Mouse (Mus musculus): ENCODE results near the gene Crim1. TPM values are rescaled to one million over a fixed set of nuclear protein-coding genes. Genes with fewer than 3 reads are reported as not detected.
A peak's percentile ranks its signal among the peaks of the same experiment; 100 is the strongest.

Crim1 gene
- polyA plus RNA-seq, 1 experiment from 2014 or later = 7.0 TPM

GRCm38 (mm10) chr17:78255711-78256110 is 55.7 kb downstream of the Crim1 start:
- Histone ChIP-seq H3K4me3 (no peak overlapping the region), H3K36me3 (no peaks in the 10 kb centered on the region), H3K9me3 (no peaks in the 10 kb centered on the region), H3K27ac (no peak overlapping the region), H3K4me1 (peaks cover 24% of the 10 kb centered on the region), H3K27me3 (no peaks in the 10 kb centered on the region), H3K9ac (no peak overlapping the region), H3K4me2 (replicated peaks) (no peak overlapping the region)
- WGBS = 89% methylated on average over 9 of the region's 9 CpGs
- ATAC-seq (ENCODE audit: low FRiP score, low read depth) = no peak

GRCm38 (mm10) chr17:78256534-78256933 is 56.5 kb downstream of the Crim1 start:
- Histone ChIP-seq H3K27me3 (no peaks in the 10 kb centered on the region), H3K9ac (no peak overlapping the region), H3K4me1 (peaks cover 16% of the 10 kb centered on the region), H3K36me3 (no peaks in the 10 kb centered on the region), H3K27ac (no peak overlapping the region), H3K4me2 (replicated peaks) (no peak overlapping the region), H3K9me3 (no peaks in the 10 kb centered on the region), H3K4me3 (no peak overlapping the region)
- WGBS = 70% methylated on average over 8 of the region's 8 CpGs
- ATAC-seq (ENCODE audit: low FRiP score, low read depth) = no peak

GRCm38 (mm10) chr17:78261684-78262083 is 61.6 kb downstream of the Crim1 start:
- Histone ChIP-seq H3K36me3 (no peaks in the 10 kb centered on the region), H3K27ac (no peak overlapping the region), H3K9me3 (no peaks in the 10 kb centered on the region), H3K4me1 (peaks cover 17% of the 10 kb centered on the region), H3K27me3 (no peaks in the 10 kb centered on the region), H3K9ac (no peak overlapping the region), H3K4me2 (replicated peaks) (no peak overlapping the region), H3K4me3 (no peak overlapping the region)
- 91% methylated on average over 4 of the region's 4 CpGs for WGBS
- ATAC-seq (ENCODE audit: low FRiP score, low read depth) = no peak

GRCm38 (mm10) chr17:78264116-78264515 is 64.1 kb downstream of the Crim1 start:
- Histone ChIP-seq H3K36me3 (no peaks in the 10 kb centered on the region), H3K27me3 (no peaks in the 10 kb centered on the region), H3K9ac (no peak overlapping the region), H3K4me1 (peaks cover 29% of the 10 kb centered on the region), H3K4me2 (replicated peaks) (peak overlapping the region; percentile 11; the same call in 1 of the 2 replicates), H3K9me3 (no peaks in the 10 kb centered on the region), H3K27ac (no peak overlapping the region), H3K4me3 (no peak overlapping the region)
- peak; percentile 39 for ATAC-seq (ENCODE audit: low FRiP score, low read depth)
- 23% methylated on average over 11 of the region's 11 CpGs for WGBS

- no peak for ATAC-seq (ENCODE audit: low FRiP score, low read depth)
- H3K9ac ChIP-seq = no peak overlapping the region
- no peak overlapping the region for H3K4me2 ChIP-seq (replicated peaks)
- H3K9me3 ChIP-seq = no peaks in the 10 kb centered on the region
- 87% methylated on average over 7 of the region's 7 CpGs for WGBS
- peaks cover 29% of the 10 kb centered on the region for H3K4me1 ChIP-seq
- no peaks in the 10 kb centered on the region for H3K36me3 ChIP-seq
- no peak overlapping the region for H3K27ac ChIP-seq
- H3K4me3 ChIP-seq = no peak overlapping the region
- H3K27me3 ChIP-seq = no peaks in the 10 kb centered on the region
Observed at GRCm38 (mm10) chr17:78265135-78265534, 65.1 kb downstream of the Crim1 start.

GRCm38 (mm10) chr17:78266271-78266670 is 66.2 kb downstream of the Crim1 start:
- no peaks in the 10 kb centered on the region for H3K36me3 ChIP-seq
- H3K4me3 ChIP-seq = no peak overlapping the region
- H3K27me3 ChIP-seq = no peaks in the 10 kb centered on the region
- H3K9ac ChIP-seq = no peak overlapping the region
- no peak for ATAC-seq (ENCODE audit: low FRiP score, low read depth)
- H3K27ac ChIP-seq = no peak overlapping the region
- 91% methylated on average over 2 of the region's 2 CpGs for WGBS
- H3K9me3 ChIP-seq = no peaks in the 10 kb centered on the region
- H3K4me2 ChIP-seq (replicated peaks) = no peak overlapping the region
- peaks cover 32% of the 10 kb centered on the region for H3K4me1 ChIP-seq

- no peak for ATAC-seq (ENCODE audit: low FRiP score, low read depth)
- Histone ChIP-seq H3K4me2 (replicated peaks) (no peak overlapping the region), H3K4me1 (peaks cover 48% of the 10 kb centered on the region), H3K9ac (no peak overlapping the region), H3K4me3 (no peak overlapping the region), H3K27me3 (no peaks in the 10 kb centered on the region), H3K27ac (no peak overlapping the region), H3K36me3 (no peaks in the 10 kb centered on the region), H3K9me3 (no peaks in the 10 kb centered on the region)
- 79% methylated on average over 4 of the region's 4 CpGs for WGBS
Observed at GRCm38 (mm10) chr17:78268591-78268990, 68.5 kb downstream of the Crim1 start.

GRCm38 (mm10) chr17:78269311-78269710 is 69.3 kb downstream of the Crim1 start:
- no peak for ATAC-seq (ENCODE audit: low FRiP score, low read depth)
- H3K27ac ChIP-seq = no peak overlapping the region
- peaks cover 48% of the 10 kb centered on the region for H3K4me1 ChIP-seq
- no peak overlapping the region for H3K4me3 ChIP-seq
- 95% methylated on average over 8 of the region's 8 CpGs for WGBS
- no peaks in the 10 kb centered on the region for H3K36me3 ChIP-seq
- H3K4me2 ChIP-seq (replicated peaks) = no peak overlapping the region
- no peaks in the 10 kb centered on the region for H3K27me3 ChIP-seq
- H3K9me3 ChIP-seq = no peaks in the 10 kb centered on the region
- no peak overlapping the region for H3K9ac ChIP-seq

- Histone ChIP-seq H3K4me1 (peaks cover 47% of the 10 kb centered on the region), H3K4me3 (no peak overlapping the region), H3K36me3 (no peaks in the 10 kb centered on the region), H3K27me3 (no peaks in the 10 kb centered on the region), H3K27ac (no peak overlapping the region), H3K9me3 (no peaks in the 10 kb centered on the region), H3K4me2 (replicated peaks) (no peak overlapping the region), H3K9ac (no peak overlapping the region)
- ATAC-seq (ENCODE audit: low FRiP score, low read depth) = no peak
- WGBS = 69% methylated on average over 6 of the region's 6 CpGs
Observed at GRCm38 (mm10) chr17:78270019-78270418, 70.0 kb downstream of the Crim1 start.

- no peaks in the 10 kb centered on the region for H3K27me3 ChIP-seq
- H3K27ac ChIP-seq = peak overlapping the region; percentile 16; the same call in 1 of the 2 replicates
- no peaks in the 10 kb centered on the region for H3K36me3 ChIP-seq
- no peak overlapping the region for H3K4me3 ChIP-seq
- ATAC-seq (ENCODE audit: low FRiP score, low read depth) = no peak
- peaks cover 53% of the 10 kb centered on the region for H3K4me1 ChIP-seq
- 72% methylated on average over 8 of the region's 8 CpGs for WGBS
- H3K4me2 ChIP-seq (replicated peaks) = 0 out of 2 replicates have a peak overlapping the region, but pooled peaks have one; percentile 22
- H3K9me3 ChIP-seq = no peaks in the 10 kb centered on the region
- no peak overlapping the region for H3K9ac ChIP-seq
Observed at GRCm38 (mm10) chr17:78271731-78272130, 71.7 kb downstream of the Crim1 start.

GRCm38 (mm10) chr17:78272142-78272541 is 72.1 kb downstream of the Crim1 start:
- WGBS = 45% methylated on average over 8 of the region's 8 CpGs
- ATAC-seq (ENCODE audit: low FRiP score, low read depth) = no peak
- H3K27me3 ChIP-seq = no peaks in the 10 kb centered on the region
- no peak overlapping the region for H3K9ac ChIP-seq
- H3K9me3 ChIP-seq = no peaks in the 10 kb centered on the region
- H3K27ac ChIP-seq = peak overlapping the region; percentile 16; the same call in 1 of the 2 replicates
- no peaks in the 10 kb centered on the region for H3K36me3 ChIP-seq
- peak overlapping the region; percentile 22 for H3K4me2 ChIP-seq (replicated peaks)
- H3K4me3 ChIP-seq = no peak overlapping the region
- peaks cover 53% of the 10 kb centered on the region for H3K4me1 ChIP-seq

GRCm38 (mm10) chr17:78272713-78273483 is 72.8 kb downstream of the Crim1 start:
- no peak overlapping the region for H3K9ac ChIP-seq
- peak overlapping the region; percentile 40; the same call in 1 of the 2 replicates for H3K27ac ChIP-seq
- H3K27me3 ChIP-seq = no peaks in the 10 kb centered on the region
- H3K9me3 ChIP-seq = no peaks in the 10 kb centered on the region
- ATAC-seq (ENCODE audit: low FRiP score, low read depth) = peak; percentile 48; the same call in 1 of the 2 replicates
- H3K36me3 ChIP-seq = no peaks in the 10 kb centered on the region
- no peak overlapping the region for H3K4me2 ChIP-seq (replicated peaks)
- peaks cover 50% of the 10 kb centered on the region for H3K4me1 ChIP-seq
- 52% methylated on average over 8 of the region's 8 CpGs for WGBS
- no peak overlapping the region for H3K4me3 ChIP-seq

GRCm38 (mm10) chr17:78273875-78274274 is 73.8 kb downstream of the Crim1 start:
- no peak overlapping the region for H3K4me3 ChIP-seq
- H3K27ac ChIP-seq = no peak overlapping the region
- H3K36me3 ChIP-seq = no peaks in the 10 kb centered on the region
- H3K9me3 ChIP-seq = no peaks in the 10 kb centered on the region
- H3K9ac ChIP-seq = no peak overlapping the region
- ATAC-seq (ENCODE audit: low FRiP score, low read depth) = no peak
- H3K4me1 ChIP-seq = peaks cover 42% of the 10 kb centered on the region
- no peak overlapping the region for H3K4me2 ChIP-seq (replicated peaks)
- H3K27me3 ChIP-seq = no peaks in the 10 kb centered on the region
- 72% methylated on average over 7 of the region's 7 CpGs for WGBS

Data from limb, embryonic 13.5 days (tissue).